Mouse (Mus musculus) MEL (cell line): Measurements from ENCODE around the gene Gmpr2. TPM values are rescaled to one million over a fixed set of nuclear protein-coding genes. Genes with fewer than 3 reads are reported as not detected.
A peak's percentile ranks its signal among the peaks of the same experiment; 100 is the strongest.

Experiments
- DNase-seq: peaks from one replicate; pipeline ENCODE4 v3.0.0; 2011; ENCODE audit warnings: low read depth, low spot score
- H3K27ac ChIP-seq: 2 replicates; pipeline ENCODE4 v1.5.1; 2012; ENCODE audit warnings: low read depth, mild to moderate bottlenecking, control low read depth, low read length, moderate library complexity; ENCODE audit not compliant: control insufficient read depth
- H3K27me3 ChIP-seq, 2 experiments: fragments of 150-350 bp in 1 of 2; sonication (generic) in 1 of 2; 2 replicates each; pipeline ENCODE4 v1.6.1; 2012; ENCODE audit warnings: low read length in 2 of 2, mild to moderate bottlenecking in 2 of 2, improper control_type of control experiment in 1 of 2, moderate library complexity in 1 of 2; ENCODE audit not compliant: insufficient read depth in 2 of 2, control insufficient read depth in 1 of 2
- H3K36me3 ChIP-seq, 2 experiments: 2 replicates each; pipeline ENCODE4 v1.6.1; 2012 to 2014; ENCODE audit warnings: low read length in 2 of 2, improper control_type of control experiment in 1 of 2, inconsistent platforms in 1 of 2, mild to moderate bottlenecking in 1 of 2; ENCODE audit not compliant: insufficient read depth in 2 of 2, control insufficient read depth in 1 of 2
- H3K4me1 ChIP-seq, 2 experiments: fragments of 150-350 bp in 1 of 2; sonication (generic) in 1 of 2; 2 replicates each; pipeline ENCODE4 v1.6.1; 2012; ENCODE audit warnings: low read length in 2 of 2, improper control_type of control experiment in 1 of 2, mild to moderate bottlenecking in 1 of 2; ENCODE audit not compliant: insufficient read depth in 2 of 2, control insufficient read depth in 1 of 2
- H3K4me3 ChIP-seq, 2 experiments: fragments of 150-350 bp in 1 of 2; sonication (generic) in 1 of 2; 2 replicates each; pipeline ENCODE4 v1.5.1; 2012; ENCODE audit warnings: low read depth in 2 of 2, low read length in 2 of 2, mild to moderate bottlenecking in 2 of 2, moderate library complexity in 2 of 2, control low read depth in 1 of 2, improper control_type of control experiment in 1 of 2; ENCODE audit not compliant: control insufficient read depth in 1 of 2, insufficient read depth in 1 of 2
- H3K79me2 ChIP-seq: 2 replicates; pipeline ENCODE4 v1.6.1; 2012; ENCODE audit warnings: mild to moderate bottlenecking, low read length, moderate library complexity; ENCODE audit not compliant: control insufficient read depth, poor library complexity, insufficient read depth
- H3K9ac ChIP-seq: 2 replicates; pipeline ENCODE4 v1.6.1; 2012; ENCODE audit warnings: low read depth, mild to moderate bottlenecking, control low read depth, low read length, moderate library complexity; ENCODE audit not compliant: control insufficient read depth, poor library complexity, severe bottlenecking
- H3K9me3 ChIP-seq: fragments of 150-350 bp; sonication (generic); replicated peaks from 2 replicates; pipeline ENCODE4 v1.6.1; 2012; ENCODE audit warnings: mild to moderate bottlenecking, low read length, improper control_type of control experiment, moderate library complexity; ENCODE audit not compliant: insufficient read depth
- BHLHE40 ChIP-seq: IDR thresholded peaks from 2 replicates; pipeline ENCODE4 v1.6.1; 2012; ENCODE audit warnings: low read depth, mild to moderate bottlenecking, inconsistent platforms, low read length, improper control_type of control experiment, borderline replicate concordance
- CHD2 ChIP-seq: IDR thresholded peaks from 2 replicates; pipeline ENCODE4 v1.6.1; 2011; ENCODE audit warnings: low read length, improper control_type of control experiment
- CTCF ChIP-seq, 3 experiments: IDR thresholded peaks in 2 of 3; conservative IDR thresholded peaks in 1 of 3; 2 replicates each; pipeline ENCODE4 v1.5.1; 2011 to 2012; ENCODE audit warnings: low read length in 3 of 3, low read depth in 2 of 3, mild to moderate bottlenecking in 2 of 3, improper control_type of control experiment in 1 of 3, inconsistent platforms in 1 of 3, mixed read lengths in 1 of 3, moderate library complexity in 1 of 3; ENCODE audit not compliant: control insufficient read depth in 1 of 3, insufficient read depth in 1 of 3, poor library complexity in 1 of 3, severe bottlenecking in 1 of 3
- E2F4 ChIP-seq: IDR thresholded peaks from 2 replicates; pipeline ENCODE4 v1.6.1; 2011; ENCODE audit warnings: low read depth, low read length, improper control_type of control experiment, borderline replicate concordance
- ELF1 ChIP-seq: IDR thresholded peaks from 2 replicates; pipeline ENCODE4 v1.6.1; 2014; ENCODE audit warnings: low read depth, mild to moderate bottlenecking, inconsistent platforms, low read length, improper control_type of control experiment, moderate library complexity
- EP300 ChIP-seq, 2 experiments: IDR thresholded peaks; 2 replicates each; pipeline ENCODE4 v1.6.1; 2011; ENCODE audit warnings: improper control_type of control experiment in 2 of 2, low read length in 2 of 2, low read depth in 1 of 2, mild to moderate bottlenecking in 1 of 2
- ETS1 ChIP-seq: IDR thresholded peaks from 2 replicates; pipeline ENCODE4 v1.6.1; 2012; ENCODE audit warnings: low read depth, mild to moderate bottlenecking, inconsistent platforms, low read length, improper control_type of control experiment, moderate library complexity
- GABPA ChIP-seq: IDR thresholded peaks from 2 replicates; pipeline ENCODE4 v1.6.1; 2012; ENCODE audit warnings: low read depth, mild to moderate bottlenecking, inconsistent platforms, low read length, improper control_type of control experiment, moderate library complexity
- GATA1 ChIP-seq: IDR thresholded peaks from 2 replicates; pipeline ENCODE4 v1.6.1; 2011; ENCODE audit warnings: low read depth, low read length, improper control_type of control experiment
- HCFC1 ChIP-seq: IDR thresholded peaks from 2 replicates; pipeline ENCODE4 v1.6.1; 2012; ENCODE audit warnings: low read depth, mild to moderate bottlenecking, inconsistent platforms, low read length, improper control_type of control experiment, moderate library complexity
- JUND ChIP-seq: IDR thresholded peaks from 2 replicates; pipeline ENCODE4 v1.6.1; 2011; ENCODE audit warnings: low read depth, mild to moderate bottlenecking, improper control_type of control experiment, low read length
- KAT2A ChIP-seq: conservative IDR thresholded peaks from 2 replicates; pipeline ENCODE4 v1.6.1; 2012; ENCODE audit warnings: low read depth, low read length, improper control_type of control experiment, inconsistent platforms
- MAFK ChIP-seq: IDR thresholded peaks from 2 replicates; pipeline ENCODE4 v1.6.1; 2011; ENCODE audit warnings: low read depth, mild to moderate bottlenecking, low read length, improper control_type of control experiment, borderline replicate concordance
- MAX ChIP-seq: IDR thresholded peaks from 2 replicates; pipeline ENCODE4 v1.6.1; 2011; ENCODE audit warnings: low read length, improper control_type of control experiment
- MAZ ChIP-seq: IDR thresholded peaks from 2 replicates; pipeline ENCODE4 v1.6.1; 2012; ENCODE audit warnings: low read depth, mild to moderate bottlenecking, inconsistent platforms, low read length, improper control_type of control experiment
- MEF2A ChIP-seq: IDR thresholded peaks from 2 replicates; pipeline ENCODE4 v1.6.1; 2014; ENCODE audit warnings: low read depth, mild to moderate bottlenecking, inconsistent platforms, low read length, improper control_type of control experiment; ENCODE audit not compliant: poor library complexity, insufficient replicate concordance, severe bottlenecking; ENCODE audit errors: extremely low read depth
- MXI1 ChIP-seq: IDR thresholded peaks from 2 replicates; pipeline ENCODE4 v1.6.1; 2011; ENCODE audit warnings: mild to moderate bottlenecking, low read depth, low read length, improper control_type of control experiment
- MYC ChIP-seq: IDR thresholded peaks from 2 replicates; pipeline ENCODE4 v1.6.1; 2011; ENCODE audit warnings: low read depth, mild to moderate bottlenecking, low read length, improper control_type of control experiment, moderate library complexity
- NELFE ChIP-seq: IDR thresholded peaks from 2 replicates; pipeline ENCODE4 v1.6.1; 2011; ENCODE audit warnings: low read depth, low read length, improper control_type of control experiment
- NRF1 ChIP-seq: IDR thresholded peaks from 2 replicates; pipeline ENCODE4 v1.6.1; 2014; ENCODE audit warnings: low read depth, mild to moderate bottlenecking, inconsistent platforms, low read length, improper control_type of control experiment, moderate library complexity; ENCODE audit not compliant: poor library complexity, insufficient read depth, severe bottlenecking
- POLR2A ChIP-seq, 2 experiments: IDR thresholded peaks; 2 replicates each; pipeline ENCODE4 v1.6.1; 2011 to 2012; ENCODE audit warnings: low read length in 2 of 2, mild to moderate bottlenecking in 2 of 2, control low read depth in 1 of 2, improper control_type of control experiment in 1 of 2, low read depth in 1 of 2, moderate library complexity in 1 of 2; ENCODE audit not compliant: control insufficient read depth in 1 of 2, insufficient read depth in 1 of 2, poor library complexity in 1 of 2
- POLR2AphosphoS5 ChIP-seq: IDR thresholded peaks from 2 replicates; pipeline ENCODE4 v1.6.1; 2012; ENCODE audit warnings: low read depth, borderline replicate concordance, mild to moderate bottlenecking, inconsistent platforms, low read length, moderate library complexity, mixed read lengths
- RAD21 ChIP-seq: IDR thresholded peaks from 2 replicates; pipeline ENCODE4 v1.6.1; 2011; ENCODE audit warnings: mild to moderate bottlenecking, low read depth, low read length, improper control_type of control experiment
- RCOR1 ChIP-seq: IDR thresholded peaks from 2 replicates; pipeline ENCODE4 v1.6.1; 2012; ENCODE audit warnings: low read depth, mild to moderate bottlenecking, inconsistent platforms, low read length, improper control_type of control experiment
- SIN3A ChIP-seq: IDR thresholded peaks from 2 replicates; pipeline ENCODE4 v1.6.1; 2012; ENCODE audit warnings: low read length, improper control_type of control experiment, inconsistent platforms
- SMC3 ChIP-seq: IDR thresholded peaks from 2 replicates; pipeline ENCODE4 v1.6.1; 2011; ENCODE audit warnings: low read depth, low read length, improper control_type of control experiment
- TBP ChIP-seq: IDR thresholded peaks from 2 replicates; pipeline ENCODE4 v1.8.0; 2011; ENCODE audit warnings: low read depth, low read length, improper control_type of control experiment
- TCF12 ChIP-seq: IDR thresholded peaks from 2 replicates; pipeline ENCODE4 v1.6.1; 2014; ENCODE audit warnings: low read depth, mild to moderate bottlenecking, inconsistent platforms, low read length, improper control_type of control experiment, moderate library complexity
- UBTF ChIP-seq: IDR thresholded peaks from 2 replicates; pipeline ENCODE4 v1.6.1; 2012; ENCODE audit warnings: low read depth, mild to moderate bottlenecking, inconsistent platforms, low read length, improper control_type of control experiment, moderate library complexity, borderline replicate concordance; ENCODE audit not compliant: insufficient read depth
- USF1 ChIP-seq: IDR thresholded peaks from 2 replicates; pipeline ENCODE4 v1.6.1; 2014; ENCODE audit warnings: low read depth, mild to moderate bottlenecking, inconsistent platforms, low read length, improper control_type of control experiment, moderate library complexity
- USF2 ChIP-seq, 2 experiments: IDR thresholded peaks; 2 replicates each; pipeline ENCODE4 v1.6.1; 2011 to 2012; ENCODE audit warnings: improper control_type of control experiment in 2 of 2, low read length in 2 of 2, borderline replicate concordance in 1 of 2, inconsistent platforms in 1 of 2, low read depth in 1 of 2, mild to moderate bottlenecking in 1 of 2; ENCODE audit not compliant: insufficient read depth in 1 of 2
- ZC3H11A ChIP-seq: IDR thresholded peaks from 2 replicates; pipeline ENCODE4 v1.6.1; 2012; ENCODE audit warnings: low read depth, mild to moderate bottlenecking, inconsistent platforms, low read length, improper control_type of control experiment
- ZKSCAN1 ChIP-seq: IDR thresholded peaks from 2 replicates; pipeline ENCODE4 v1.6.1; 2012; ENCODE audit warnings: low read depth, mild to moderate bottlenecking, inconsistent platforms, low read length, improper control_type of control experiment, moderate library complexity
- ZMIZ1 ChIP-seq: IDR thresholded peaks from 2 replicates; pipeline ENCODE4 v1.6.1; 2012; ENCODE audit warnings: low read depth, mild to moderate bottlenecking, inconsistent platforms, low read length, improper control_type of control experiment, moderate library complexity
- ZNF384 ChIP-seq: IDR thresholded peaks from 2 replicates; pipeline ENCODE4 v1.6.1; 2012; ENCODE audit warnings: low read depth, mild to moderate bottlenecking, inconsistent platforms, low read length, improper control_type of control experiment
- polyA plus RNA-seq, 2 experiments: library from polyadenylated mRNA; stranded (reverse) in 1 of 2; unstranded in 1 of 2; fragments of >175 nt in 1 of 2; fragments of >200 nt in 1 of 2; gene quantifications; 2 replicates each; pipeline versions ENCODE4 v1.2.1 to v1.2.4; 2012; ENCODE audit warnings: low replicate concordance in 2 of 2, low read depth in 1 of 2; ENCODE audit not compliant: insufficient read length in 2 of 2, insufficient read depth in 1 of 2, missing spikeins in 1 of 2
- total RNA-seq: library from RNA; depleted of rRNA; stranded (reverse); fragments of 300-350 nt; gene quantifications from 2 replicates; pipeline ENCODE4 v1.2.3, GENCODE M21; 2012

Gmpr2 gene
- total and polyA plus RNA-seq, 3 experiments: 22.3 to 28.8 TPM; not detected in 1

- peaks cover 2% of the 10 kb centered on the region; the same call in 1 of the 2 replicates for H3K79me2 ChIP-seq
- H3K9me3 ChIP-seq: no peaks in the 10 kb centered on the region
- H3K4me1 ChIP-seq: peaks cover 11 to 12% of the 10 kb centered on the region in 2 experiments
- DNase-seq: peak; percentile 97
- peak within 1 kb of the TSS; percentile 83 for H3K9ac ChIP-seq
- peak within 1 kb of the TSS; percentile 84 to 90 for H3K4me3 ChIP-seq
- H3K36me3 ChIP-seq: peaks cover 0 to 14% of the 10 kb centered on the region in 2 experiments; a peak in 2 of 4 replicates
- H3K27ac ChIP-seq: peak within 1 kb of the TSS; percentile 88
- H3K27me3 ChIP-seq: no peaks in the 10 kb centered on the region
- TF ChIP-seq KAT2A (no peak), POLR2A (IDR thresholded peaks at IDR 0.05; ENCODE audit: control insufficient read depth in 1 of 2, insufficient read depth in 1 of 2, low read depth in 1 of 2, low read length in 2 of 2, poor library complexity in 1 of 2) (peak; percentile 62 to 76; a peak in 3 of 4 replicates), USF1 (peak; percentile 41), NRF1 (no peak), NELFE (peak; percentile 60), ZKSCAN1 (no peak), CTCF (IDR thresholded peaks at IDR 0.05 in 2 of 3, conservative IDR thresholded peaks at IDR 0.05 in 1 of 3; ENCODE audit: control insufficient read depth in 1 of 3, insufficient read depth in 1 of 3, low read depth in 2 of 3, low read length in 3 of 3, poor library complexity in 1 of 3, severe bottlenecking in 1 of 3) (peak; percentile 73 to 95 (median 92)), HCFC1 (peak; percentile 87), USF2 (IDR thresholded peaks at IDR 0.05; ENCODE audit: borderline replicate concordance in 1 of 2, insufficient read depth in 1 of 2, low read depth in 1 of 2, low read length in 2 of 2) (no peak), MEF2A (no peak), RAD21 (no peak; the same call in 1 of the 2 replicates), BHLHE40 (no peak), JUND (no peak), SMC3 (peak; percentile 29), RCOR1 (0 out of 2 replicates have a peak, but pooled peaks have one; percentile 4), GATA1 (no peak), CHD2 (no peak), GABPA (peak; percentile 75; the same call in 1 of the 2 replicates), E2F4 (no peak), MAZ (peak; percentile 91), MXI1 (peak; percentile 93), ZMIZ1 (peak; percentile 50; the same call in 1 of the 2 replicates), SIN3A (peak; percentile 85), ZNF384 (no peak), ELF1 (peak; percentile 81), EP300 (IDR thresholded peaks at IDR 0.05; ENCODE audit: low read depth in 1 of 2, low read length in 2 of 2) (peak in 1 of 2 experiments; percentile 38; a peak in 3 of 4 replicates), MYC (peak; percentile 62), TBP (peak; percentile 79), ETS1 (peak; percentile 64; the same call in 1 of the 2 replicates), MAX (peak; percentile 51; the same call in 1 of the 2 replicates), TCF12 (peak; percentile 73), ZC3H11A (no peak), MAFK (no peak), UBTF (no peak), POLR2AphosphoS5 (no peak)
These were observed 50.1 kb downstream of the Gmpr2 start, which contains the start of gene Rabggta for GRCm38 (mm10) chr14:55721700-55722437. TSS of gene Rabggta (minus strand) at chr14:55722263.
